Mouse (Mus musculus) C2C12 (cell line): ENCODE data around the gene Rex1bd. TPM values are rescaled to one million over a fixed set of nuclear protein-coding genes. Genes with fewer than 3 reads are reported as not detected.

Experiments used
- H3K27me3 ChIP-seq: one replicate; pipeline ENCODE4 v1.6.1; 2011; ENCODE audit not compliant: control insufficient read depth, insufficient read depth, insufficient read length
- H3K36me3 ChIP-seq: one replicate; pipeline ENCODE4 v1.6.1; 2011; ENCODE audit not compliant: control insufficient read depth, insufficient read depth
- H3K4me3 ChIP-seq: one replicate; pipeline ENCODE4 v1.5.1; 2011; ENCODE audit warnings: mild to moderate bottlenecking, control low read depth; ENCODE audit not compliant: poor library complexity, insufficient read depth, severe bottlenecking
- H3K79me2 ChIP-seq: one replicate; pipeline ENCODE4 v1.6.1; 2011; ENCODE audit not compliant: control insufficient read depth, insufficient read depth
- H3K79me3 ChIP-seq: one replicate; pipeline ENCODE4 v1.6.1; 2011; ENCODE audit warnings: low read depth, control low read depth
- H3ac ChIP-seq: one replicate; pipeline ENCODE3; 2011; ENCODE audit warnings: low read depth; ENCODE audit not compliant: control insufficient read depth, insufficient read length
- CEBPB ChIP-seq: IDR thresholded peaks from one replicate; pipeline ENCODE4 v1.6.1; 2011; ENCODE audit warnings: low read depth, mild to moderate bottlenecking, control low read depth, moderate library complexity
- CTCF ChIP-seq: IDR thresholded peaks from one replicate; pipeline ENCODE4 v1.5.1; 2011; ENCODE audit not compliant: control insufficient read depth, insufficient read depth, insufficient read length
- FOSL1 ChIP-seq: IDR thresholded peaks from one replicate; pipeline ENCODE4 v1.8.0; 2011; ENCODE audit warnings: mild to moderate bottlenecking, low read length; ENCODE audit not compliant: poor library complexity, insufficient read depth, severe bottlenecking
- MAX ChIP-seq: IDR thresholded peaks from one replicate; pipeline ENCODE4 v1.6.1; 2011; ENCODE audit warnings: mild to moderate bottlenecking, control low read depth
- MYOD1 ChIP-seq: IDR thresholded peaks from one replicate; pipeline ENCODE4 v1.6.1; 2011; ENCODE audit warnings: low read depth; ENCODE audit not compliant: control insufficient read depth, insufficient read length
- MYOG ChIP-seq: IDR thresholded peaks from one replicate; pipeline ENCODE4 v1.6.1; 2011; ENCODE audit not compliant: control insufficient read depth, insufficient read length; ENCODE audit errors: extremely low read depth
- USF1 ChIP-seq: IDR thresholded peaks from one replicate; pipeline ENCODE4 v1.6.1; 2011; ENCODE audit warnings: low read depth, mild to moderate bottlenecking, control low read depth, moderate library complexity
- polyA plus RNA-seq: library from polyadenylated mRNA; unstranded; fragments of >200 nt; fragmentation: generic; extraction: Trizol; gene quantifications from one replicate; pipeline ENCODE4 v1.2.1, GENCODE M21; 2012; ENCODE audit warnings: missing spikeins

The Rex1bd gene
- polyA plus RNA-seq, 1 experiment: 199 TPM

DNA sequence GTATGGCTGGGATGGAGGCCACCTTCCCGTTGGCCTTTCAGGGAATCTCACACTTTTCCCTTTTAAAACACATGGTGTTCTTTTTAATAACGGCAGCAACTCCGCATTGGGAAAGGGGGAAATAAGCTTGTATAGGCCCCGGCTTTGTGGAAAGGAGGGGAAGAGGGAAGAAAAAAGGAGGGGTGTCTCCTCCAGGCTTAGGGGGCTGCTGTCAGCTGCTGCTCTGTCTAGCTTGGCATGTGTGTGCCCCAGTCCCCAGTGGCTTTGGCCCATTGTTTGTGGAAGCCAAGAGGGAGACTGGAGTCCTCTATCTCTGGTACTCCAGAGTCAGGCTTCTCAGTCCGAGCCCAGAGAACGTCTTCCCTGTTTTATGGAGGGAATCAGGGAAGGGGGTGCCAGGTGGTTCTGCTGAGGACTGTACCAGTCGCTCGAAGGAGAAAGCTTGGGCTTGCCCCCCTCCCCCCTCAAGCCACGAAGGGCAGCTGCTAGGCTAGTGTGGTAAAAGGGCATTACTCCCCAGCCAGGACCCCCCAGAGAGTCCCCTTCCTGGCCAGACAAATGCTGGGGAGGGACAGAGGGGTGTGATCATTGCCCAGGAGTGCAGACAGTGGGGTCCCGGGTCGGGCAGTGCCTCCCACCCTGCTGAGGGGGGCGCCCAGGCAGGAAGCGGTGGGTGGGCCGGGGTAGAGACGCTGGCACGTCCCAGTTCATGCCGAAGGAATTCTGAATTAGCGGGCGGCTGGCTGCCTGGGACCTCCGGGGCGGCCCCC lies 11.4 kb downstream of the Rex1bd start:
- H3K36me3 ChIP-seq: peaks cover 3% of the 10 kb centered on the region
- peak overlapping the region; percentile 51 for H3K4me3 ChIP-seq
- no peaks in the 10 kb centered on the region for H3K27me3 ChIP-seq
- peaks cover 23% of the 10 kb centered on the region for H3K79me3 ChIP-seq
- no peak overlapping the region for H3ac ChIP-seq
- peaks cover 53% of the 10 kb centered on the region for H3K79me2 ChIP-seq
- TF ChIP-seq MAX (no peak), CEBPB (no peak), FOSL1 (no peak), MYOD1 (no peak), MYOG (no peak), CTCF (no peak), USF1 (no peak)

DNA sequence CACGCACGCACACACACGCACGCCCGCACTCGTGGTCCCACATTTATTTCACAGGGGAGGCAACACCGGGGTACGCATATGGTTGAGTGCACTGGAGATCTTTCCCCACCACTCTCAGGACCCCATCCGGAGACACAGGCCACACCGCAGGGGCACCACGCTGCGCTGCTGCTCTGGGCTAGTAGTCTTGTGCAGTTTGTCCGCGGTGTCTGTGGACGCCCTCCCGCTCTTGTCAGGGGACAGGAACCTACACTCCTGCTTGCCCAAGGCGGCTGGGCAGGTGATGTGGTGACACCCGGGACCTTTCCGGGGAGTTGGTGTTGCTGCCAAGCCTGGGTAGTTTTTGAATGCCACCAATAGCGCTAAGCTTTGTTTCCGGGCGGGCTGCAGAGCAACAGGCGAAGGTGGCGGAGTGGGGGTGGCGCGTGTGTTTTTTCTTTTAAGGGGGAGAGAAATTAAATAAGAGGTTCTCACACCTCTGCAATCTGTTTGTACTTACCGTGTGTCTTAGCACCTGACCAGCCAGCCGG lies 12.1 kb downstream of the Rex1bd start:
- Histone ChIP-seq H3K79me2 (peaks cover 53% of the 10 kb centered on the region), H3ac (peak overlapping the region; percentile 82), H3K79me3 (peaks cover 23% of the 10 kb centered on the region), H3K27me3 (no peaks in the 10 kb centered on the region), H3K4me3 (peak overlapping the region; percentile 51), H3K36me3 (no peaks in the 10 kb centered on the region)
- no peak for TF ChIP-seq CEBPB
- TF ChIP-seq FOSL1: no peak
- TF ChIP-seq MAX: no peak
- no peak for TF ChIP-seq MYOG
- no peak for TF ChIP-seq CTCF
- TF ChIP-seq MYOD1: no peak
- TF ChIP-seq USF1: no peak

DNA sequence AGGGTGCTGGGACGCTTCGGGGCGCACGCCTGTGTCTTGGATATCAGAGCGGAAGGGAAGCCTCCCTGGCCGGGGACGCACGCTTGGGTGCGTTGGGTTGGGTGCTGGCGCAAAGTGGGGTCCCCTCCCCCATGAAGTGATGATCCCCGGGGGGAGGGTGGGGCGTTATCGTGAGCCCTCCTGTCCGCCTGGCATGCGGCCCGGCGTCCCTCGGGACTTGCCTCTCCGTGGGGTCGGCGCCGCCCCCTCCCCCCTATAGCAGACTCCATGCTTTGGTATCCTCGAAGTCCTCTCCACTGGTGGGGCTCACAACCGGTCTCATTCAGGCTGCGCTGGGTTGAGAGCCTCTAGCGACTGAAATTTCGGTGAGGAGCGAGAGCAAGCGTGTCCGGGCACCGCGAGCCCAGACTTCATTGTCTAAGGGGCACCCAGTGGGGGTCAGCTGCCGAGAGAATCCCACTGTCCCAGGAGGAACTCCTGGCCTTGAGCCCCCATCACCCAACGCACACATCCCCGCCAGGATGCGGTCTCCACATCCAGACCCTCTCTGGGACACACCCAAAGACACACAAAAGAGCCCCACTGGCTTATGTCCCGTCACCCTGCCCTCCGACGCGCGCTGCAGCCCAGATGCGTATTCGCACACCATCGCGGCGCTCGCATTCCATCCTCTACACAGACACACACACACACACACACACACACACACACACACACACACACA lies 12.7 kb downstream of the Rex1bd start:
- peak overlapping the region; percentile 82 for H3ac ChIP-seq
- H3K27me3 ChIP-seq: no peaks in the 10 kb centered on the region
- H3K36me3 ChIP-seq: no peaks in the 10 kb centered on the region
- H3K79me3 ChIP-seq: peaks cover 23% of the 10 kb centered on the region
- peaks cover 52% of the 10 kb centered on the region for H3K79me2 ChIP-seq
- TF ChIP-seq FOSL1 (no peak), USF1 (no peak), MYOD1 (no peak), MYOG (no peak), CEBPB (no peak), MAX (no peak), CTCF (no peak)
- H3K4me3 ChIP-seq: peak overlapping the region; percentile 51

DNA sequence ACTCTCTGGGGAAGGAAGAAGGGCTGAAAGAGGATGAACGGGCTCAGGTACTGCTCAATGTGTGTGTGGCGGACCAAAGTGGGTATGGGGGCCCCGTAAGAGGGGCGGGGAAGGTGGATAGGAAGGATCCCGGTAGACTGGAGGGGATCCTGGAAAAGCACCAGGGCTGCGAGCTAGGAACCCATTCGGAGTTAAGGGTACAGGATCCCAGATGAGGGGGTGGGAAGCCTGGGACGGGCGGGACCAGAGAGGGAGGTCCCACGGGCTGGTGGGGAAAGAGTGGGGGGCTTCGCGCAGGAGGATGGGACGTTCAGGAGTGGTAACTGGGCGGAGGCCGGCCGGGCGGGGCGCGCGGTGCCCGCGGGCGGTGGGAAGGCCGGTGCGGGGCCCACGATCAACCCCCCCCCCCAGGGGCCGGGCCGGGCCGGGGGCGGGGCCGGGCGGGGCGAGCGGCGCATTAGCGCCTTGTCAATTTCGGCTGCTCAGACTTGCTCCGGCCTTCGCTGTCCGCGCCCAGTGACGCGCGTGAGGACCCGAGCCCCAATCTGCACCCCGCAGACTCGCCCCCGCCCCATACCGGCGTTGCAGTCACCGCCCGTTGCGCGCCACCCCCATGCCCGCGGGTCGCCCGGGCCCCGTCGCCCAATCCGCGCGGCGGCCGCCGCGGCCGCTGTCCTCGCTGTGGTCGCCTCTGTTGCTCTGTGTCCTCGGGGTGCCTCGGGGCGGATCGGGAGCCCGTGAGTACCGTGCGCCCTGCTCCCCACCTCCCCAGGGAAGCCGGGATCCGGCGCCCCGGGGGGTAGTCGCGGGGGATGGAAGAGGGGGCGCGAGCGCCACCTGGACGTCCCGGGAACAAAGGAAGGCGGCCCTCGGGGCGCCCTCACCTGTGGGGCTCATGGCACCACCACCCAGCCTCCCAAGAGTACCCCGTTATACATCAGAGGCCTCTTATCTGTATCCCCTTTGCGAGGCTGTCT lies 13.6 kb downstream of the Rex1bd start, which contains the start of gene Crlf1:
Gene Crlf1, plus strand, starts transcription at position 495 of the 977 bp plus-strand sequence.
- peak within 1 kb of the TSS; percentile 51 for H3K4me3 ChIP-seq
- peaks cover 21% of the 10 kb centered on the region for H3K79me3 ChIP-seq
- H3ac ChIP-seq: peak within 1 kb of the TSS; percentile 82
- peaks cover 43% of the 10 kb centered on the region for H3K79me2 ChIP-seq
- no peak for TF ChIP-seq MAX
- no peak for TF ChIP-seq MYOG
- TF ChIP-seq MYOD1: no peak
- no peak for TF ChIP-seq CEBPB
- TF ChIP-seq USF1: no peak
- TF ChIP-seq FOSL1: no peak
- TF ChIP-seq CTCF: no peak
- no peaks in the 10 kb centered on the region for H3K36me3 ChIP-seq
- no peaks in the 10 kb centered on the region for H3K27me3 ChIP-seq
